Comparison of ENCODE assay signal across 12 mouse cellular contexts in the genomic region with DNA sequence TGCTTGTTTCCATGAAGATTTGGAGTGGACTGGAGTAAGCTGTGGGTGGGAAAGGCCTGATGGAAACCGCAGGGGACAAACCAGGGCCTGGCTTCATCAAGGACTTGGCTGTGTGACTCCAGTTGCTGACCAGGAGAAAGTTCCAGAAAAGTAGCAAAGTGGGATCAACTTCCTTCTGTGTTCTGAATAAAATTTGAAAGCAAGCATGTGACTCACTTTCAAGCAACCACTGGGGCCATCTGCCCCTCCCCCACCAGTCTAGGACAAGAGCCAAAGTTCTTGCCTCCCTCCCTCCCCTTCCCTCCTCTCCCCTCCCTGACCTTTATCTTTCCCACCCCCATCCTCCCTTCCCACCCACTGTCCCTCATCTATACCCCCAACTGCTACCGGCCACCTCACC. TPM values are rescaled to one million over a fixed set of nuclear protein-coding genes. Genes with fewer than 3 reads are reported as not detected.
A peak's percentile ranks its signal among the peaks of the same experiment; 100 is the strongest.
DNase-seq lines count a peak whose midpoint lies in the region; ATAC-seq lines count a peak whose summit lies in the region.
"Had no signal": no experiment of that assay in that cellular context is flagged by ENCODE, and none has a peak within 500 bp of the region (broad histone marks: within the 10 kb centered on the region; RNA-seq: fewer than 3 reads in every experiment).

No protein-coding gene starts in this region.

- 0 out of 2 replicates have a peak overlapping the region, but pooled peaks have one; percentile 61 for H3K9ac ChIP-seq in heart, embryonic 13.5 days
- no peak overlapping the region for H3K9ac ChIP-seq in midbrain, embryonic 14.5 days (replicated peaks; ENCODE audit: low read length)
- H3K9ac ChIP-seq: embryonic facial prominence, embryonic 15.5 days; liver, embryonic 14.5 days; stomach, embryonic 15.5 days had no signal

- no peaks in the 10 kb centered on the region for H3K9me3 ChIP-seq in heart, embryonic 13.5 days
- H3K9me3 ChIP-seq in midbrain, embryonic 14.5 days (ENCODE audit: control insufficient read depth, low read length) = no peaks in the 10 kb centered on the region
- H3K9me3 ChIP-seq: embryonic facial prominence, embryonic 15.5 days; stomach, embryonic 15.5 days had no signal

- ATAC-seq in heart, embryonic 13.5 days (ENCODE audit: extremely low read depth, insufficient number of reproducible peaks, low FRiP score, low TSS enrichment) = no peak
- no peak for ATAC-seq in midbrain, embryonic 14.5 days (ENCODE audit: low FRiP score, low TSS enrichment)
- no peak for ATAC-seq in megakaryocyte progenitor cell, adult 5-6 weeks (replicated peaks; ENCODE audit: poor library complexity)
- ATAC-seq: Patski had no signal

- H3K36me3 ChIP-seq in heart, embryonic 13.5 days = no peaks in the 10 kb centered on the region
- H3K36me3 ChIP-seq in midbrain, embryonic 14.5 days (ENCODE audit: control insufficient read depth, insufficient read depth, low read length) = no peaks in the 10 kb centered on the region
- H3K36me3 ChIP-seq: embryonic facial prominence, embryonic 15.5 days; stomach, embryonic 15.5 days had no signal

- H3K4me1 ChIP-seq in heart, embryonic 13.5 days = peaks cover 26% of the 10 kb centered on the region
- peaks cover 50% of the 10 kb centered on the region for H3K4me1 ChIP-seq in midbrain, embryonic 14.5 days (ENCODE audit: control insufficient read depth, insufficient read depth, low read length)
- H3K4me1 ChIP-seq: stomach, embryonic 15.5 days had no signal

- no peak overlapping the region for H3K4me3 ChIP-seq in heart, embryonic 13.5 days
- no peak overlapping the region for H3K4me3 ChIP-seq in midbrain, embryonic 14.5 days (replicated peaks; ENCODE audit: low read depth, low read length)
- H3K4me3 ChIP-seq: embryonic facial prominence, embryonic 15.5 days; stomach, embryonic 15.5 days had no signal

- no peak overlapping the region for H3K27ac ChIP-seq in heart, embryonic 13.5 days (replicated peaks)
- H3K27ac ChIP-seq in midbrain, embryonic 14.5 days (replicated peaks; ENCODE audit: low read depth, low read length) = peak overlapping the region; percentile 56; the same call in 1 of the 2 replicates
- H3K27ac ChIP-seq: embryonic facial prominence, embryonic 15.5 days; liver, embryonic 14.5 days; stomach, embryonic 15.5 days had no signal

- peak overlapping the region; percentile 60 for H3K4me2 ChIP-seq in heart, embryonic 13.5 days
- H3K4me2 ChIP-seq in midbrain, embryonic 14.5 days (ENCODE audit: low read length) = no peak overlapping the region
- H3K4me2 ChIP-seq: stomach, embryonic 15.5 days had no signal

- H3K27me3 ChIP-seq in heart, embryonic 13.5 days (replicated peaks) = peaks cover 69% of the 10 kb centered on the region
- H3K27me3 ChIP-seq in midbrain, embryonic 14.5 days (ENCODE audit: control insufficient read depth, insufficient read depth, low read length) = no peaks in the 10 kb centered on the region
- H3K27me3 ChIP-seq: stomach, embryonic 15.5 days had no signal

- WGBS in heart, embryonic 13.5 days = 21% methylated on average over 2 of the region's 2 CpGs
- WGBS in midbrain, embryonic 14.5 days = 33% methylated on average over 2 of the region's 2 CpGs

- peak; percentile 28 for DNase-seq in layer of hippocampus, adult 11-12 months (ENCODE audit: low spot score)
- DNase-seq in layer of hippocampus, adult 8-10 months (ENCODE audit: low spot score in 2 of 2) = no peak
- DNase-seq in adrenal gland, postnatal 25 days = peak; percentile 68
- DNase-seq in midbrain, embryonic 14.5 days = peak; percentile 43
- DNase-seq in thymus, postnatal 10 days (ENCODE audit: low spot score in 2 of 2) = no peak
- no peak for DNase-seq in cerebellum, postnatal 36 days

RNA-seq across cellular contexts. Expression of a gene that starts 35.9 kb away (rescaled TPM):
- total RNA-seq in layer of hippocampus, adult 8-10 months (2022) = 10 to 100 TPM; 76.4 to 92.0 (median 84.9) TPM
- total RNA-seq in adrenal gland, postnatal 25 days (2021) = 41.2 and 47.5 TPM in 2 replicates
- 67.8 and 70.0 TPM in 2 replicates for polyA plus RNA-seq in heart, embryonic 13.5 days (2015; fragmentation: Nextera tagmentation; extraction: Ambion mirVana)
- polyA plus RNA-seq in midbrain, embryonic 14.5 days (2014; fragmentation: Nextera tagmentation; extraction: Ambion mirVana) = 83.4 and 84.7 TPM in 2 replicates
- total RNA-seq in megakaryocyte progenitor cell, adult 5-6 weeks (2015) = 50.5 and 60.6 TPM in 2 replicates
- total RNA-seq in megakaryocyte progenitor cell, adult 5-6 weeks (2017) = 11.6 and 16.0 TPM in 2 replicates

Comparison
In these comparisons a context has a peak if more than half of its experiments do, and no peak if none do; other contexts are left out.
1. DNase-seq: peak in layer of hippocampus, adult 11-12 months (single experiment), adrenal gland, postnatal 25 days (single experiment) and midbrain, embryonic 14.5 days (single experiment); none in layer of hippocampus, adult 8-10 months (0 of 2), thymus, postnatal 10 days (0 of 2) and cerebellum, postnatal 36 days (0 of 2).